Mouse (Mus musculus) T-cell, adult 2 months (primary cell): ENCODE results near the gene Usp13.

Experiments
- DNase-seq: peaks from one replicate; pipeline ENCODE4 v3.0.0; 2022; ENCODE audit warnings: low spot score

Gene Usp13

GRCm38 (mm10) chr3:32817357-32818326 lies at the start of gene Usp13:
Gene Usp13, plus strand, starts transcription at chr3:32817546.
- no peak for DNase-seq

GRCm38 (mm10) chr3:32770781-32771180 lies 46.6 kb upstream of the Usp13 start:
- DNase-seq, result no peak

GRCm38 (mm10) chr3:32817001-32817356 lies 367 bp upstream of the Usp13 start:
- no peak for DNase-seq

GRCm38 (mm10) chr3:32818327-32818900 lies 1.1 kb downstream of the Usp13 start:
- DNase-seq, result no peak

- no peak for DNase-seq
These were observed 5.3 kb downstream of the Usp13 start for GRCm38 (mm10) chr3:32822620-32823019.

GRCm38 (mm10) chr3:32824923-32825322 lies 7.6 kb downstream of the Usp13 start:
- no peak for DNase-seq

- DNase-seq, result no peak
These were observed 8.7 kb downstream of the Usp13 start for GRCm38 (mm10) chr3:32825964-32826479.

- DNase-seq, result no peak
These were observed 9.4 kb downstream of the Usp13 start for GRCm38 (mm10) chr3:32826701-32827100.

- no peak for DNase-seq
These were observed 16.5 kb downstream of the Usp13 start for GRCm38 (mm10) chr3:32833871-32834270.

- DNase-seq, result no peak
These were observed 20.5 kb downstream of the Usp13 start for GRCm38 (mm10) chr3:32837847-32838246.

GRCm38 (mm10) chr3:32856362-32857107 lies 39.2 kb downstream of the Usp13 start:
- DNase-seq, result no peak

GRCm38 (mm10) chr3:32871081-32871480 lies 53.7 kb downstream of the Usp13 start:
- no peak for DNase-seq

GRCm38 (mm10) chr3:32886386-32886785 lies 69.0 kb downstream of the Usp13 start:
- no peak for DNase-seq

- no peak for DNase-seq
These were observed 71.5 kb downstream of the Usp13 start for GRCm38 (mm10) chr3:32888886-32889285.

GRCm38 (mm10) chr3:32890174-32890573 lies 72.8 kb downstream of the Usp13 start:
- DNase-seq, result no peak

- no peak for DNase-seq
These were observed 86.1 kb downstream of the Usp13 start for GRCm38 (mm10) chr3:32903462-32903861.

- no peak for DNase-seq
These were observed 87.3 kb downstream of the Usp13 start for GRCm38 (mm10) chr3:32904599-32904998.

- no peak for DNase-seq
These were observed 88.8 kb downstream of the Usp13 start for GRCm38 (mm10) chr3:32905850-32906779.

- DNase-seq, result no peak
These were observed 91.1 kb downstream of the Usp13 start for GRCm38 (mm10) chr3:32908400-32908799.

GRCm38 (mm10) chr3:32910071-32910551 lies 92.8 kb downstream of the Usp13 start:
- DNase-seq, result no peak

- no peak for DNase-seq
These were observed 106.8 kb downstream of the Usp13 start for GRCm38 (mm10) chr3:32924168-32924567.
